Mouse (Mus musculus) limb, embryonic 14.5 days (tissue): Measurements from ENCODE around the gene Pgk1. TPM values are rescaled to one million over a fixed set of nuclear protein-coding genes. Genes with fewer than 3 reads are reported as not detected.

Experiments
- ATAC-seq: fragments of 200-750 bp; cut with Nextera tagmentation; 2 replicates; pipeline ENCODE4 v1.8.0; 2017; ENCODE audit warnings: low read depth, moderate number of reproducible peaks, moderate TSS enrichment; ENCODE audit not compliant: low FRiP score
- DNase-seq: peaks from one replicate; pipeline ENCODE4 v3.0.0-alpha.2; 2015; ENCODE audit warnings: low spot score
- H3K27ac ChIP-seq: fragments of 300-500 bp; sonication (generic); replicated peaks from 2 replicates; pipeline ENCODE4 v1.5.1; 2014; ENCODE audit warnings: low read depth, mild to moderate bottlenecking, low read length, moderate library complexity, mixed read lengths
- H3K27me3 ChIP-seq: fragments of 300-500 bp; sonication (generic); 2 replicates; pipeline ENCODE4 v1.6.1; 2014; ENCODE audit warnings: low read length, mixed read lengths; ENCODE audit not compliant: control insufficient read depth, insufficient read depth
- H3K36me3 ChIP-seq: fragments of 300-500 bp; sonication (generic); 2 replicates; pipeline ENCODE4 v1.6.1; 2014; ENCODE audit warnings: mild to moderate bottlenecking, low read length, moderate library complexity, mixed read lengths; ENCODE audit not compliant: control insufficient read depth, insufficient read depth
- H3K4me1 ChIP-seq: fragments of 300-500 bp; sonication (generic); 2 replicates; pipeline ENCODE4 v1.6.1; 2014; ENCODE audit warnings: antibody characterized with exemption, low read length, mixed read lengths; ENCODE audit not compliant: control insufficient read depth, insufficient read depth
- H3K4me2 ChIP-seq: fragments of 300-500 bp; sonication (generic); replicated peaks from 2 replicates; pipeline ENCODE4 v1.6.1; 2014; ENCODE audit warnings: low read depth, mild to moderate bottlenecking, low read length, moderate library complexity; ENCODE audit not compliant: severe bottlenecking
- H3K4me3 ChIP-seq: fragments of 300-500 bp; sonication (generic); replicated peaks from 2 replicates; pipeline ENCODE4 v1.5.1; 2014; ENCODE audit warnings: low read length
- H3K9ac ChIP-seq: fragments of 300-500 bp; sonication (generic); 2 replicates; pipeline ENCODE4 v1.6.1; 2014; ENCODE audit warnings: mild to moderate bottlenecking, low read depth, low read length, moderate library complexity; ENCODE audit not compliant: severe bottlenecking
- H3K9me3 ChIP-seq: fragments of 300-500 bp; sonication (generic); 2 replicates; pipeline ENCODE4 v1.6.1; 2016; ENCODE audit warnings: low read length; ENCODE audit not compliant: control insufficient read depth
- POLR2A ChIP-seq: fragments of 200-500 bp; IDR thresholded peaks from 2 replicates; pipeline ENCODE4 v1.8.0; 2012; ENCODE audit warnings: inconsistent platforms, mild to moderate bottlenecking, moderate library complexity, borderline replicate concordance; ENCODE audit not compliant: insufficient read depth, insufficient read length; ENCODE audit errors: extremely low read depth
- WGBS: fragments of 180-500 bp; shearing (Covaris S2); extraction: QIAGEN DNeasy Blood & Tissue Kit; methylation state at CpG from one replicate; pipeline ENCODE4 v1.1.7; 2014; 5-methylcytosine and 5-hydroxymethylcytosine counted together
- polyA plus RNA-seq, 2 experiments: library from polyadenylated mRNA; depleted of rRNA in 1 of 2; stranded (reverse) in 1 of 2; unstranded in 1 of 2; fragments of >200 nt; fragmentation: Nextera tagmentation in 1 of 2; extraction: Ambion mirVana in 1 of 2; gene quantifications; 2 replicates each; pipeline versions ENCODE4 v1.2.1 to v1.2.3; 2012 to 2014

Gene Pgk1
- polyA plus RNA-seq, 2 experiments: 332 to 352 TPM

GRCm38 (mm10) chrX:106154180-106154586 lies 32.7 kb upstream of the Pgk1 start:
- Histone ChIP-seq H3K36me3 (no peaks in the 10 kb centered on the region), H3K4me3 (no peak overlapping the region), H3K9ac (no peak overlapping the region), H3K9me3 (no peaks in the 10 kb centered on the region), H3K4me1 (no peaks in the 10 kb centered on the region), H3K27me3 (no peaks in the 10 kb centered on the region), H3K4me2 (no peak overlapping the region), H3K27ac (no peak overlapping the region)
- ATAC-seq (no peak), DNase-seq (no peak)
- TF ChIP-seq POLR2A: no peak

- Histone ChIP-seq H3K4me2 (no peak overlapping the region), H3K9ac (no peak overlapping the region), H3K4me1 (no peaks in the 10 kb centered on the region), H3K36me3 (no peaks in the 10 kb centered on the region), H3K4me3 (no peak overlapping the region), H3K27me3 (no peaks in the 10 kb centered on the region), H3K27ac (no peak overlapping the region), H3K9me3 (no peaks in the 10 kb centered on the region)
- DNase-seq (no peak), ATAC-seq (no peak)
- no peak for TF ChIP-seq POLR2A
- 69% methylated on average over 4 of the region's 4 CpGs for WGBS
Observed at GRCm38 (mm10) chrX:106155892-106156291, 31.0 kb upstream of the Pgk1 start.

GRCm38 (mm10) chrX:106163995-106164394 lies 22.9 kb upstream of the Pgk1 start:
- Histone ChIP-seq H3K4me2 (no peak overlapping the region), H3K4me1 (no peaks in the 10 kb centered on the region), H3K9me3 (no peaks in the 10 kb centered on the region), H3K4me3 (no peak overlapping the region), H3K27ac (no peak overlapping the region), H3K36me3 (no peaks in the 10 kb centered on the region), H3K9ac (no peak overlapping the region), H3K27me3 (no peaks in the 10 kb centered on the region)
- ATAC-seq: no peak
- DNase-seq: peak; percentile 9
- WGBS: 52% methylated on average over 5 of the region's 5 CpGs
- no peak for TF ChIP-seq POLR2A

GRCm38 (mm10) chrX:106164555-106164954 lies 22.3 kb upstream of the Pgk1 start:
- Histone ChIP-seq H3K27me3 (no peaks in the 10 kb centered on the region), H3K4me3 (no peak overlapping the region), H3K36me3 (no peaks in the 10 kb centered on the region), H3K4me1 (no peaks in the 10 kb centered on the region), H3K27ac (no peak overlapping the region), H3K9me3 (no peaks in the 10 kb centered on the region), H3K4me2 (no peak overlapping the region), H3K9ac (no peak overlapping the region)
- DNase-seq: no peak
- 76% methylated on average over 5 of the region's 5 CpGs for WGBS
- ATAC-seq: no peak
- no peak for TF ChIP-seq POLR2A

GRCm38 (mm10) chrX:106165089-106165488 lies 21.8 kb upstream of the Pgk1 start:
- Histone ChIP-seq H3K4me1 (no peaks in the 10 kb centered on the region), H3K27me3 (no peaks in the 10 kb centered on the region), H3K27ac (no peak overlapping the region), H3K4me3 (no peak overlapping the region), H3K9ac (no peak overlapping the region), H3K36me3 (no peaks in the 10 kb centered on the region), H3K9me3 (no peaks in the 10 kb centered on the region), H3K4me2 (no peak overlapping the region)
- no peak for ATAC-seq
- no peak for DNase-seq
- WGBS: 86% methylated on average over 1 of the region's 1 CpGs
- no peak for TF ChIP-seq POLR2A
